Mouse (Mus musculus) gastrocnemius, adult 18-20 months (tissue): ENCODE measurements around the gene Grm1. TPM values are rescaled to one million over a fixed set of nuclear protein-coding genes. Genes with fewer than 3 reads are reported as not detected.

Experiments used
- DNase-seq: peaks from one replicate; pipeline ENCODE4 v3.0.0; 2021; ENCODE audit warnings: low spot score
- total RNA-seq, 2 experiments: library from RNA; stranded (reverse); gene quantifications; 2 replicates each; pipeline ENCODE4 v1.2.3; 2021

Grm1 gene
- total RNA-seq, 2 experiments from 2014 or later: 0.16 to 0.47 TPM

GRCm38 (mm10) chr10:10971311-10971710, 110.8 kb downstream of the Grm1 start:
- DNase-seq: no peak

- no peak for DNase-seq
Observed at GRCm38 (mm10) chr10:10964490-10965150, 117.5 kb downstream of the Grm1 start.

DNA sequence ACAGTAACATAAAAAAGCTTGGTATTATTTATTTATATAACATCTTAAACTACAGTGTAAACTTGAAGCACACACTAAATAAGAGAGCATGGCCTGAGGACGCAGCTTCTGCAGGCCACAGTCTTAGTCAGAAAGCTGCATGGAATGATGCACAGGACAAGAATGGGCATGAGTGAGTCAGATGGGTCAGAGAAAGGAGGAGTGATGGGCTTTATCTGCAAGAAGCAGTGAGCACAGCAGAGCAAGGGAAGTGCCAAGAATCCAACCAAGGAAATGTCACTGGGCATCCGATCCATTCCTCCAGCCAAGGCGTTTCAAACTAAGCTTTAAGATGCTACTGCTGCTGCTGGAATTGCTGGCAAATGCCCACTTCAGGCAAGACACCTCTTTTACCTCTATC, 131.6 kb downstream of the Grm1 start:
- DNase-seq: no peak

GRCm38 (mm10) chr10:10949172-10949571, 133.0 kb downstream of the Grm1 start:
- no peak for DNase-seq

- DNase-seq: no peak
Observed at GRCm38 (mm10) chr10:10947531-10947930, 134.6 kb downstream of the Grm1 start.

GRCm38 (mm10) chr10:10944003-10944402, 138.2 kb downstream of the Grm1 start:
- DNase-seq: no peak

DNA sequence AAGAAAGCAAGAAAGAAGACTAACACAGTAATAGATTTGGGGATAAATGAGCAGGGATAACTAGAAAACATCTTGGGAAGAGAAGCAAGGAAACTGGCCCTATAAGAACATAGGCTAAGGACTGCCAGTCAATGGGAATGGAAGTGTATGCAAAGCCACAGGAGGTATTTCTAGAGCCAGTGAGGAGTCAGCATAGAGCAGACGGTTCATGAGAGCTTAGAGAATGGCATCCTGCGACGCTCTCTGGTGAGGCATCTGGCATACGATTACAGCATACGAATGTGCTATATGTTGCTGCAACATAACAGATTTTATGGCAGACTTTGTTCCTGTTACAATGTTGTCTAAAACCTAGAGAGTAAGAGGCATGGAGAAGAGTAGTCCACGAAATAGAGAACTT, 139.9 kb downstream of the Grm1 start:
- DNase-seq: no peak

GRCm38 (mm10) chr10:10935806-10936205, 146.3 kb downstream of the Grm1 start:
- no peak for DNase-seq

DNA sequence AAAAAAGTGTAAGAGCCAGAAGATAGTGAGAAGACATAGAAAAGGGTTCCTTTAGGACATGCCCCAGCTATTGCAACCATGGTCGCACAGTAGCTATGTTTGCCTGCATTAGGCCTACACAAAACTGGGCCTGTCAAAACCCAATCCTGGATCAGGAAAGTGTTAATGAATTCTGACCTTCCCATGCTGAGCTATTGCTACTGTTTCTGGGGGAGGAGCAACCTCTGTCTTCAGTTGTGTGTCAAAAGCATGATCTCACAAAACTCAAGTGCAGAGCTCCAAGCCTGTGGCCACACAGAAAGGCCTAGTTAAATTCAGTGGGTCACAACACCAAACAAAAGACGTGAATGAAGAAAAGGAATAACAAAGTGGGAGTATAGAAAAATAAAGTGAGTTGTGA, 152.5 kb downstream of the Grm1 start:
- no peak for DNase-seq

DNA sequence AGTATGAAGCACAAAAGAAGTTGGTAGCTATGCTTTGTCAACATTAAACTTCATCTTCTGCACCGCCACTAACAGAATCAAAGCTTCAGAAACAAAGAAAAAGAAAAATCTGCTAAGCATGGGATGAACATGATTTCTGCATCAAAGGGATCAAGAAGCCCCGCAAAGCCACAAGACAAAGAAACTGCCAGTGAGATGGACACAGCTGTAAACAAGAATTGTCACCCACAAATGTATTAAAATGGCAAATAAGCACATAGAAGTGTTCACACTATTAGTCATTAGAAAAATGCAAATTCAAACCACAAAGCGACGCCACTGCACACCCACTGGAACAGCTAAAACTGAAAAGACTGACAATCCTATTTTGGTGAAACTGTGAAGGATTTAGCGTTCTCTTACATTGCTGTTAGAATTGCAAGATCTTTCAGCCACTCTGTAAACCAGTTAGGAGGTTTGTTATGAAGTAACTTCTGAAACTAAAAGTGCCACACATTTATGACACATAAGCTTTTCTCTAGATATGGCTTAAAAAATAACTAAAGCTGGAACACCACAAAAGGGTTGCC, 153.3 kb downstream of the Grm1 start:
- no peak for DNase-seq

- DNase-seq: no peak
Observed at GRCm38 (mm10) chr10:10917857-10918399, 164.2 kb downstream of the Grm1 start.

GRCm38 (mm10) chr10:10913621-10914020, 168.5 kb downstream of the Grm1 start:
- DNase-seq: no peak

GRCm38 (mm10) chr10:10890221-10890620, 191.9 kb downstream of the Grm1 start:
- DNase-seq: no peak

GRCm38 (mm10) chr10:10888521-10888920, 193.6 kb downstream of the Grm1 start:
- DNase-seq: no peak

DNA sequence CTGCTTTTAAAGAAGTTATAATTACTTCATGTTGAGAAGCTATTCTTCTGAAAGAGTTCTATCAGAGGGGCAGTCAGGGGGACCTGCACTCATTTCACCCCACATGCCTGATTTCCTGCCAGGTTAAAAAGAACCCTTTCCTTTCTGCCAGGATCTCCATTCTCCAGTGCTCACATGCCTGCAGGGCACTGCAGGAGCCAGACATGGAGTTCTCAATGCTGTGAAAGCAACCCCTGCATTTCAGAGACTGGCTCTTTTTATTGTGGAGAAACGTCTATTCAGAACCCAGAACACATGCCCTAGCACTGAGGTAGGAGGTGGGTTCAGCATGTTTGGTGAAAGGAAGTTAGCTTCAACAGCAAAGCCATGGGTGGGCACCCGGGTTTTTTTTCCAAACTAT, 197.2 kb downstream of the Grm1 start:
- DNase-seq: no peak

DNA sequence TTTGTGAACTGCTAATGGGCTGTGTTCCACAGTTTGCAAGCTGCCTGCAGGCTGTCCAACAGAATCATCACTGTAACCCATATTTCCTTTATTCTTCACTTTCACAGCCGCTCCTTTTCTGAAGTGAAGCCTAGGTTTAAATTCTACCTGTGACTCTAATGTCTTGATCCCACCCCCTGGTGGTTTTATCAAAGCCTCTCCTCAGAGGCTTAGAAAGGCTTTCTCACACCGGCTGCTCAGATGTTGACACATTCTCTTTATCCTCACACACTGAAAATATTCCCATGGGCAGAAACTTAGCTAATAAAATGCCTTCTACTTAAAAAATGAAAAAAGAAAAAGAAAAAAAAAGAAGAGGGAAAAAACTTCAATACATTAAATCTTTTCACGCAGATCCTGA, 210.0 kb downstream of the Grm1 start:
- DNase-seq: no peak

- DNase-seq: no peak
Observed at GRCm38 (mm10) chr10:10870271-10870670, 211.9 kb downstream of the Grm1 start.

GRCm38 (mm10) chr10:10866278-10866677, 215.9 kb downstream of the Grm1 start:
- no peak for DNase-seq

DNA sequence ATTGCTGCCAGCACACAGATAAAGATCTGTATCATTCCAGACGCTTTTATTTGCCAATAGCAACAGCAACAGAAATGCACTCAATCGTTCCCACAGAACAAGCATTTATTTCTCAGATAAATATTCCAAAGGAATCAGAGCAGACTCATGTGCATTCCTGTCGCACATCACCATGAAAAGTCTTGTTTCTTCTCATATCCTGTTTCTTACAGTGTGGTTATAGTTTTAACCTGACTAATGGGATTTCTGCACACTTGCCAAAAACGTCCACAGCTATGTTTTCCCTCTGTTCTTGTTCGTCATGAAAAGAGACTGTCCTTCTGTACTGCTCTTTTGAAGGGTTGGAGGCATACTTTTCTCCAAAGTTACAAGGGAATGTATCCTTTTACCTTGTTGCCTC, 217.4 kb downstream of the Grm1 start:
- DNase-seq: no peak

DNA sequence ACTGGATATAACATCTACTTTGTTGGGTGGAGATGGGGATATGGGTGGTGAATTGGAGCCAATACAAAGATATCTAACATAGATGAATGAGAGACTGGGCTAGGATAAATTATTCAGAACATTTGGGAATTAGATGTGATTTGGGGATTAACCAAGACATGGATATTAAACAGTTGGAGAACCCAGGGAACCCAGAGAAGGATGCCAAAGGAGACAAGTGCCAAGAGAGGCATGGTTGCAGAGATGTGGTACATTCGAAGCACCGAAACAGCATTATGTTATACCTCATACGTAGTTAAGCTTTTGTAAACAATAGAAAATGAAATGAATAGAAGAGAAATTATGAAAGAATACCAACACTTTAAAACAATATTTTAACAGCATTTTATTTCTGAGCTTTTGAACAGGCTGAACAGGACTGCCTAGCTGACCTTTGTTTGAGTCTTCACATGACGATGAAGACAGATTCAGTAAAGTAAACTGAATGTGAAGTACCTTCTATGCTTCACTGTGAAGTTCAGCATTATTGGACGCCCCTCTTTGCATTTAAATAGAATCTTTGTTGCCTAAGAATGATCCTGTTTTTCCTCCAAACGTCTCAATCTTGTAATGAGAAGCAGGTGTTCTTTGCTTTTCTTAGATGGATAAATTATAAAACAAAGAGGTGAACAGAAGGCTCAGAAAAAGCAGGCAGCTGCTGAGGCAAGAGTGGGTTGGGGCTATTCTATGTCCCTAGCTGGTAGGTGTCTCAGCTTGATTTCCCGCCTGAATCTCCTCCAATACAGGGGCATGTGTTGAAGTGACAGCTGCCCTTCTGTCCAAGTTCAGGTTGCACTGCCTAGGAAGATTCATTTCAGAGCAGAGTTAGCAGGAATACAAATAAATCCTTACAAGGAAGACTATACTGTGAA, 234.5 kb downstream of the Grm1 start:
- DNase-seq: no peak

DNA sequence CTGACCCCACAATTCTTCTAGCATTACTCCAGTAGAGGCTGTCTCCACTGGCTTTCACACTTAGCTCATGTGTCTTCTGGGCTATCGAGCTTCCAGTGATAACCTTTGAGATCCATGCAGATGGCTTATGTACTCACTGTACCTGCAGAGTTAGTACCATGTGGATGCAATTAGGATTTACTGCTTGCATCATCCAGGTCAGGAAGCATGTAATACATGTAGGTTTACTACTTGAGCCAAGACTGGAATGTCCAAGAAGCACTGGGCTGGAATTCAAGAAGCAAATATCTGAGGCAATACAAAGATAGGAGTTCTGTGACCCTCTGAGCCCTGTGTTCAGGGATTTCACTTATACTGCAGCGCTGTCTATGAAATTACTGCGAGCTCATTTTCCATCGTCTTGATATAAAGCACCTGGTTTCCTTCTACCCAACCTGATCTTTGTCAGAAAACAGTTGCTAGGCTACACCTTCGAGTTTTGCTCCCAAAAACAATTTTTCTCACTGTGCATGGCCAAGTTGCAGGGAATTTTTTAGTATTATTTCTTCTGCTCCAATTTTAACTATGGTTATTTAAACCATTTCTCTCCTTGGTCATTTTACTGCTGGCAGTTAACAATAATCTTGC, 237.0 kb downstream of the Grm1 start:
- DNase-seq: no peak

DNA sequence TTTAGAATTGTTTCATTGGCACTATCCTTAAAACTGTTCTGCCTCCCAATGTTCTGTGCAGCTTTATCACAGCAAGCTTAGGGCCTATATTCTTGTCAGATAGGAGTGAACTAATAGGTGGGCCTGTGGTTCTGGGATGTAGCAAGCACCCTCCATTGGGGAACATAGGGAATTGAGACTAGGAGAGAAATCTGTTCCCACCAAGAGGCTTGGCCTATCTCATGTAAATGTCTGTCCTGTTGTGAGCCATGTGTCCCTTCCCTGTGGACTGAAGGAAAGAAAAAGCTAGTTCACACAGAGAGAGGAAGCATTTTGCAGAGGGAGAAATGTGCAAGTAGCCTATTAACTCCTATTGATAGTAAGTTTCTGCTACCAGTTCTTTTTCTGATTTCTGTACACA, 246.8 kb downstream of the Grm1 start:
- no peak for DNase-seq
